Mouse (Mus musculus): Measurements from ENCODE around the gene Trmt1. TPM values are rescaled to one million over a fixed set of nuclear protein-coding genes. Genes with fewer than 3 reads are reported as not detected.

The Trmt1 gene
- polyA plus RNA-seq, 1 experiment from 2014 or later, result 56.2 TPM

DNA sequence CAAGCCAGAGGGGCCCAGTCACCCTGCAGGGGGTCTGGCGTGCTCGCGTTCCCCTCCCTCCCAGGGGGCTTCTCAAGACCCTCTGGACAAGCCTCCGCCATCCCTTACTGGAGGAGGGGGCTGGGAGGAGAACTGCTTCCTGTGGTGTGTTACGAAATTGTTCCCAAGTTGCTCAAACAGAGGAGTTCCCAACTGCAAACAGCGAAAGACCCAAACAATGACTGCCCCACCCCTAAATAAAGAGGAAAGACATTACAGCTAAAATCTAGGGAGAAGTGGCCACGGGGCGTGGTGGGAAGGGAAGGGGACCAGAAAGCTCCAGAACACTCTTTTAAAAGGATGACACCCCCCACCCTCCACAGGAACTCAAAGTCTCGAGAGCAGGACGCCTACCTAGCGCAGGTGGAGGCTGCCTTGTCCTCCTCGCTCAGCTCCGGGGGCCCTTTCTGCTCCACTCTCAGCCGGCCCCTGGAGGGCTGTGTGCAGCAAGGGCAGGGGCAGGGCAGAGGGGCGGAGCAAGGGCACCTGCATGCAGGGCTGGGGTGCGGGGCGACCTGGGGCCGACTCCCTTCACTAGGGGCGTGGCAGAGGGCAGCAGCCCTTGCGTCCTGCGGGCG lies 21.3 kb downstream of the Trmt1 start:
- peaks cover 69% of the 10 kb centered on the region for H3K4me1 ChIP-seq
- WGBS, result 30% methylated on average over 22 of the region's 22 CpGs
- H3K9ac ChIP-seq, result no peak overlapping the region
- no peaks in the 10 kb centered on the region for H3K9me3 ChIP-seq
- peaks cover 42% of the 10 kb centered on the region for H3K27me3 ChIP-seq (replicated peaks)
- H3K27ac ChIP-seq, result peak overlapping the region; percentile 84
- H3K4me3 ChIP-seq (replicated peaks), result peak overlapping the region; percentile 37
- peak; percentile 59 for ATAC-seq (ENCODE audit: insufficient read depth, low FRiP score, low read depth)
- 0 out of 2 replicates have a peak, but pooled peaks cover 3% of the 10 kb centered on the region for H3K36me3 ChIP-seq
- peak overlapping the region; percentile 48 for H3K4me2 ChIP-seq

DNA sequence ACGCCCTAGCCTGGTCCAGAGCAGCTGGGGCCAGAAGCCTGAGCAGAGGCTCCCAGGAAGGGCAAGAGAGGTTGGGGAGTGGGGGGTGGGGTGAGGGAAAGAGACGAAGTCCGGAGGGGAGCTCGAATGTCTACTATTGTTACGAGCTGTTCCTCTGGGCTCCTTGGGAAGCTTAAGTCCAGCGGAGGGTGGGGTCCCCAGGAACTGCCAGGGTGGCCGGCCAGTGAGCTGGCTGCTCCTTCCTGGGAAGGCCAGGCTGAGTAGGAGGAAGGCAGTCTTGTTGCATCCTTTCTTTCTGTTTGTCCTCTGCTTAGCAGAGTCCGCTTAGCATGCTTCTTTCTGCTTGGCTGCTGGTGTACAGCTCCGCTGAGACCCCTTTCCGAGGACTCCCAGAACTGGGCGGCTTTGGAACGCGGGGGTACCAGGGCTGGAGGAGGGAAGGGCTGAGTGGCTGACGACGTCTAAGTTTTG lies 22.0 kb downstream of the Trmt1 start:
- Histone ChIP-seq H3K4me2 (peak overlapping the region; percentile 48), H3K9me3 (no peaks in the 10 kb centered on the region), H3K27me3 (replicated peaks) (peaks cover 37% of the 10 kb centered on the region), H3K9ac (no peak overlapping the region), H3K27ac (peak overlapping the region; percentile 84; the same call in 1 of the 2 replicates), H3K4me3 (replicated peaks) (peak overlapping the region; percentile 37; the same call in 1 of the 2 replicates), H3K4me1 (peaks cover 75% of the 10 kb centered on the region), H3K36me3 (0 out of 2 replicates have a peak, but pooled peaks cover 3% of the 10 kb centered on the region)
- peak; percentile 5; the same call in 1 of the 2 replicates for ATAC-seq (ENCODE audit: insufficient read depth, low FRiP score, low read depth)
- WGBS, result 27% methylated on average over 15 of the region's 15 CpGs

DNA sequence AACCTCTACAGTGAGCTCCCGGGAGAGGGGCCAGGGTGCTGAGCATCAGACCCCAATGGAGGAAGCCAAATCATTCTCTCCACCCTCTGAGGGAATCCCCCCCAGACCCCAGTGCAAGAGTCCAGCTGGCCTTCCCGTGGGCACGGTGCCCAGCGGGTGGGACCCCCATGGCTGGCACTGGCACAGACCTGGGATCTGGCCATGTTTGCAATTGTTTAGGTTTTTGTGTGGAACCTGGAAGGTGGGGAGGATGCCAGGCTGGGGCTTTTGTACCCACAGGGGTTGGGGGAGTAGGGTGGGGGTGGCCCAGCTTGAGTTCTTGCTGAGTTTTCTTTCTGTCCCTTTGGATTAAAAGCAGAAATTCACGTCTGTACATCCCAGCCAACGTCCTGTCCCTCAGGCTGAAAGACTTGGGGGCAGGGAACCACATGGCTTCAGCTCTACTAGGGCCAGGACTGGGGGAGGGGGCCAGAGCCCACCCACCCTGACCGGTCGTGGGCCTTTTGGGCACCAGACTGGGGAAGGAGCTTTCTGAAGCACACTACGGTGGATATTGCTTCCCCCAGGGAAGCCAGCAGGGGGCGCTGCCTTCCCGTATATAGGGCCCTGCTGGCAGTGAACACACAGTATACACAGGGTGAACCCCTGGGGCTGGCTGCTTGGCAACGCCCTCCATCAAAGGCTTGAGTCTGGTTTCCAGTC lies 22.8 kb downstream of the Trmt1 start:
- ATAC-seq (ENCODE audit: insufficient read depth, low FRiP score, low read depth), result peak; percentile 42; the same call in 1 of the 2 replicates
- no peaks in the 10 kb centered on the region for H3K9me3 ChIP-seq
- peaks cover 78% of the 10 kb centered on the region for H3K4me1 ChIP-seq
- no peak overlapping the region for H3K4me3 ChIP-seq (replicated peaks)
- 23% methylated on average over 12 of the region's 12 CpGs for WGBS
- H3K27ac ChIP-seq, result peak overlapping the region; percentile 2; the same call in 1 of the 2 replicates
- no peak overlapping the region for H3K4me2 ChIP-seq
- H3K27me3 ChIP-seq (replicated peaks), result peaks cover 32% of the 10 kb centered on the region
- 0 out of 2 replicates have a peak, but pooled peaks cover 3% of the 10 kb centered on the region for H3K36me3 ChIP-seq
- H3K9ac ChIP-seq, result no peak overlapping the region

DNA sequence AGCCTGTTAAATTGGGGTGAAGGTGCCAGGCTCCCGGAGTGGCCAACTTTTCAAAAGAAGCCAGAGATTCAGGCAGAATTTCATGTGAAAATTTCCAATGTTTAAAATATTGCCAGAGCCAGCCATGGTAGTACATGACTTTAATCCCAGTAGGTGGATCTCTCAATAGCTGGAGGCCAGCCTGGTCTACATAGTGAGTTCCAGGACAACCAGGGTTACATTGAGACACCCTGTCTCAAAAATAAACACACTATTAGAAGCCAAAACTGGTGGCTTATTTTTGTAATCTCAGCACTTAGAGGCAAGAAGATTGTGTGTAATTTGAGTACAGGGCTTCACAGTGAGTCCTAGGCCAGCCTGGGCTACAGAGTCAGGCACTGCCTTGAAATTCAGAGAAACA lies 23.8 kb downstream of the Trmt1 start:
- Histone ChIP-seq H3K27me3 (replicated peaks) (peaks cover 22% of the 10 kb centered on the region), H3K36me3 (0 out of 2 replicates have a peak, but pooled peaks cover 3% of the 10 kb centered on the region), H3K9ac (no peak overlapping the region), H3K9me3 (no peaks in the 10 kb centered on the region), H3K27ac (no peak overlapping the region), H3K4me1 (peaks cover 73% of the 10 kb centered on the region), H3K4me3 (replicated peaks) (no peak overlapping the region), H3K4me2 (no peak overlapping the region)
- no peak for ATAC-seq (ENCODE audit: insufficient read depth, low FRiP score, low read depth)
- 95% methylated on average over 1 of the region's 1 CpGs for WGBS

DNA sequence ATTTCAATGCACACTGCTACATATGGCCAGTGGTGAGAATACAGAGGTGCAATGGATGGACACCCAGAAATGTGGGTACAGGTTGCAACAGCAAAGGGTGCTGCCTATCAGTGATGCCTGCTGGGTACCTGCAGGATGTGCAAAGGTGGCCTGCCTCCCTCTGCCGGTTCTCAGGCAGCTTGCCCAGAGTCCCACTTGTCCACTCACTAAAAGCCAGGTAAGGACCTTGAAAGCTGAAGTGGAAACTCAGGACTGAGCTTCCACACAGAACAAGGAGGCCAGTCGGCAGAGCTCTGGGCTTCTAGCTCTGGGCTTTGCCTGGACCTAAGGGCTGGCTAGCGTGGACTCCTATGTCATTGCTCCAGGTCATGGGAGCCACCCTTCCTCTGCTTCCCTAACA lies 25.2 kb downstream of the Trmt1 start:
- peaks cover 69% of the 10 kb centered on the region for H3K4me1 ChIP-seq
- no peaks in the 10 kb centered on the region for H3K9me3 ChIP-seq
- H3K9ac ChIP-seq, result no peak overlapping the region
- no peak overlapping the region for H3K4me2 ChIP-seq
- no peak overlapping the region for H3K4me3 ChIP-seq (replicated peaks)
- H3K36me3 ChIP-seq, result peaks cover 10% of the 10 kb centered on the region
- 53% methylated on average over 3 of the region's 3 CpGs for WGBS
- H3K27ac ChIP-seq, result peak overlapping the region; percentile 91
- H3K27me3 ChIP-seq (replicated peaks), result peaks cover 25% of the 10 kb centered on the region
- ATAC-seq (ENCODE audit: insufficient read depth, low FRiP score, low read depth), result no peak

DNA sequence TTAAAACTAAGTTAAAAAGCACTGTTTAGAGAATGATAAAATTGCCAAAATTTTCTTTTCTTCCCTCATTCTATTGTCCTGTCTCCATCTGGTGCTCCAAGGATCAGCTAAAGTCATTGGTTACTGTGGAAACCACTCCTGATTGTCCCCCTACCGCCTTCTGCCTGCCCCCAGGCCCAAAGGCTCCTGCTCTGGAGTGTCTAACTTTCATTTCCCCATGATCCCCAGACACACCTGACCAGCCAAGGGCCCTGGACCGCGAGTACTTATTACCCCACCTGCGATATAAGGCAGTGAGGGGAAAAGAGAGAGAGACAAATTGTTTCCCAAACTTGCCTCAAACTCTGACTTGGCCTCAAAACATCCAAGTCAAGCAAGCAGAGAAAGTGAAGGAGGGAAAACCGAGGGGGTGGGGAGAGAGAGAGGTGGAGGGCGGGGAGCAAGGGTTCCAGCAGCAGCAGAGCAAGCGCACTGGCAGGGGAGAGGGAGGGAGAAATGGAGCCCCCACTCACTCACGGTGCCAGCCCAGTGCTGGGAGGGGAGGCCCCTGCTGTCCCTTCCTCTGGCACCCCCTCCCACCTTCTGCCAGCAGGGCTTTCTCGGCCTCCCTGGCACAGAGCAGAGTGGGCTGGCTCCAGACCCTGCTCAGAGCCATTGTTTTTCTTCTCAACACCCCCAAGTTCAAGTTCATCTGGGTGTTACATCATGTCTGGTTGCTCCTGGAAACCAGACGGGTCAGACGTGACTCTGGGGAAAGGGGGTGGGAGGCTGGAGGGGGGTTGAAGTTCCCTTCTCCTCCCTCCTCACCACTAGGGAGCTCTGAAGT lies 26.0 kb downstream of the Trmt1 start:
- Histone ChIP-seq H3K4me1 (peaks cover 61% of the 10 kb centered on the region), H3K9me3 (no peaks in the 10 kb centered on the region), H3K27me3 (replicated peaks) (peaks cover 19% of the 10 kb centered on the region), H3K4me3 (replicated peaks) (no peak overlapping the region), H3K9ac (no peak overlapping the region), H3K4me2 (peak overlapping the region; percentile 38), H3K36me3 (peaks cover 10% of the 10 kb centered on the region), H3K27ac (peak overlapping the region; percentile 91)
- peak; percentile 58 for ATAC-seq (ENCODE audit: insufficient read depth, low FRiP score, low read depth)
- 18% methylated on average over 11 of the region's 11 CpGs for WGBS

DNA sequence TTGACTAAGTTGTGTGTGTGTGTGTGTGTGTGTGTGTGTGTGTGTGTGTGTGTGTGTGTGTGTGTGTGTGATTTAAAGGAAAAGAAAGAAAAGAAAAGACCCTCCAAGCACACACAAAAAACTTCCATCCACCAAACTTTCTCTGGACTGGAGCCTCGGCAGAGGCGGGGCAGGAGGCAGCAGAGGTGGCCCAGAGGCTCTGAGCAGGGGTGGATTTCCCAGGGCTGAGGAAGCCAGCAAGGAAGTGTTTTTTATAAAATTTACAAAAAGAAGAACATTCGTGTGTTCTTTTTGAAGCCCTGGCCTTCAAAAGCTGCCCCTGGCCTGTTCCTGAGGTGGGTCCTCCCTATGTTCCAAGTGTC lies 26.6 kb downstream of the Trmt1 start:
- 20% methylated on average over 3 of the region's 3 CpGs for WGBS
- Histone ChIP-seq H3K36me3 (peaks cover 7% of the 10 kb centered on the region), H3K4me1 (peaks cover 55% of the 10 kb centered on the region), H3K9ac (no peak overlapping the region), H3K27ac (peak overlapping the region; percentile 91), H3K27me3 (replicated peaks) (peaks cover 15% of the 10 kb centered on the region), H3K4me3 (replicated peaks) (no peak overlapping the region), H3K4me2 (peak overlapping the region; percentile 38; the same call in 1 of the 2 replicates), H3K9me3 (no peaks in the 10 kb centered on the region)
- 0 out of 2 replicates have a peak, but pooled peaks have one; percentile 19 for ATAC-seq (ENCODE audit: insufficient read depth, low FRiP score, low read depth)

DNA sequence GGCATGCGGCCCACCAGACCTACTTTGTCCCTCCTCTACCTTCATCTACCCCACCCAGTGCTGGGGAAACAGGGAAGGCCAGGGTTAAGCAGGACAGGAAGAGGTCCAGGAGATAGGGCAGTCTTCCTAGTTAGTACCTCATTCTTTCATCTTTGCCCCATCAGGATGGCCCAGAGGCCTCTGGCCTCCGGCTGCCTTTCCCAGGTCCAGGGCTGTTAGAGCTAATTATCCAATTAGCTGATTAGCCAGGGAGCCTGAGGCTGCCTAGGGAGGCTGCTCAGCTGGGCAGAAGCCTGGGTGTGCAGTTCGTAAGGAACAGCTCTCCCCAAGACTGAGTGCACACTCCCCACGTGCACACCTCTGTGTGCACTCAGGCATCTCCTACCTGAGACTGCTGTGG lies 27.3 kb downstream of the Trmt1 start:
- 0 out of 2 replicates have a peak, but pooled peaks cover 9% of the 10 kb centered on the region for H3K27me3 ChIP-seq (replicated peaks)
- H3K4me1 ChIP-seq, result peaks cover 49% of the 10 kb centered on the region
- WGBS, result 68% methylated on average over 4 of the region's 4 CpGs
- H3K9ac ChIP-seq, result no peak overlapping the region
- ATAC-seq (ENCODE audit: insufficient read depth, low FRiP score, low read depth), result no peak
- no peak overlapping the region for H3K4me3 ChIP-seq (replicated peaks)
- no peak overlapping the region for H3K4me2 ChIP-seq
- H3K27ac ChIP-seq, result peak overlapping the region; percentile 91
- H3K9me3 ChIP-seq, result no peaks in the 10 kb centered on the region
- peaks cover 7% of the 10 kb centered on the region for H3K36me3 ChIP-seq

DNA sequence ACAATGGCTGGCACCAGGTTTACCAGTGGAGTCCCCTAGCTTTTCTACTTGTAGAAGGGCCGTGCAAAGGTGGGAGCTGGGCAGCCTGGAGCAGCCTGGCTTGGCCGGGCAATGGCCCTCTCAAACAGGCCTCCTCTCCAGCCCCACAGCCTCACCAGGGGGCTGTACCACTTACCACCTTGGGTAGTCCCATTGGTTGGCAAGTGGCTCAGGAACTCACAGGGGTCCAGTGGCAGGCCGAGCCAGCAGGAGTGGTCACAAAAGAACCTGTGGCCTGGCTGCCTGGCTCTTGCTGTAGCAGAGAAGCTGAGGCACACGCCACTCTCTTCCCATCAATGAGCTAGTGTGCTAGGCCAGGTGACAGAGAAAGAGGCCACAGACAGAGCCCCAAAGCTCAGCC lies 28.1 kb downstream of the Trmt1 start:
- 79% methylated on average over 4 of the region's 4 CpGs for WGBS
- H3K27me3 ChIP-seq (replicated peaks), result 0 out of 2 replicates have a peak, but pooled peaks cover 7% of the 10 kb centered on the region
- peak overlapping the region; percentile 91 for H3K27ac ChIP-seq
- H3K9ac ChIP-seq, result no peak overlapping the region
- no peak for ATAC-seq (ENCODE audit: insufficient read depth, low FRiP score, low read depth)
- peaks cover 7% of the 10 kb centered on the region for H3K36me3 ChIP-seq
- H3K9me3 ChIP-seq, result no peaks in the 10 kb centered on the region
- H3K4me1 ChIP-seq, result peaks cover 46% of the 10 kb centered on the region
- no peak overlapping the region for H3K4me2 ChIP-seq
- H3K4me3 ChIP-seq (replicated peaks), result no peak overlapping the region

DNA sequence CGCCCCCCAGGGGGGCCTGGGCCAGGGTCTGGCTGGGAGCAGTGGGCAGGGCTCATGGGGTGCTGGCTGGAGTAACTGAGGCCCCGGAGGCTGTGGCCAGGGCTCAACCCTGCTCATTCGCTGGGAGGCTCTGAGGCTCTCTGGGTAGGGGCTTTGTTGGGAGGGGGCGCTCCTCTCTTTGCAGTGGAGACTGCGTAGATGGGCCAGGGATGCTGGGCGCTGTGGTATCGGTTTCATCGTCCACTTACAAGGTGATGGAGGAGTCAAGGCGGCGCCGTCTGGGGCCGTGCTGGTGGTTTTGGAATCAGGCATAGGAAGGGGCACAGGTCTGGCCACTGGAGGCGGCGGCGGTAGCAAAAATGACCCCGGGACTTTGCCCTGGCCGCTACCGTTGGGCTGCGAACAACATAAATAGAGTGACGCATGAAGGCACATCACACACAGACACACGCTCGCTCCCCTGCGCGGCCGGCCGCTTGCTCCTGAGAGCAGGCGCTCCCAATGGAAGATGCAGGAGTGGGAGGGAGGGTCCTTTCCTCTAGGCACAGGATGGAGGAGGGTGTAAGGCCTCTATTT lies 29.9 kb downstream of the Trmt1 start:
- Histone ChIP-seq H3K27me3 (replicated peaks) (0 out of 2 replicates have a peak, but pooled peaks cover 7% of the 10 kb centered on the region), H3K36me3 (peaks cover 25% of the 10 kb centered on the region), H3K4me3 (replicated peaks) (no peak overlapping the region), H3K4me2 (no peak overlapping the region), H3K9ac (no peak overlapping the region), H3K9me3 (no peaks in the 10 kb centered on the region), H3K27ac (no peak overlapping the region), H3K4me1 (peaks cover 41% of the 10 kb centered on the region)
- 32% methylated on average over 27 of the region's 27 CpGs for WGBS
- ATAC-seq (ENCODE audit: insufficient read depth, low FRiP score, low read depth), result no peak

DNA sequence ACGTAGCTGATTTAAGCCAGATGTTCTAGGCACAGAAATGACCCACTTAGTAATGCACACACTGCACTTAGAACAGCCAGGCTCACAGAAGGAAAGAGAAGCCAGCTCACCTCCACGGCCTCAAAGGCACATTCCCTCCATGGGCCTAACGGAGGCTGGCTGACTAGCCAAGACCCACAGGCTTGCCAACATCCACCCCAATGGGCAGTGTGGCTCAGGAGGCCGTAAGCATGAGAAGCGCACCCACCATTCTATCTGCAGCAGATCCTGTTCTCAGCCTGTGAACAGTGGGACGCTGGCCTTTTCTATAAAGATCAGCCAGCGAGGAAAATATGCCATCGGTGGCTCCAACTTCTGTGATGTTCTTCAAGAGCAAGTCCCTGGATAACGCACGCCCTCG lies 30.7 kb downstream of the Trmt1 start:
- Histone ChIP-seq H3K9ac (no peak overlapping the region), H3K4me1 (peaks cover 38% of the 10 kb centered on the region), H3K4me2 (no peak overlapping the region), H3K4me3 (replicated peaks) (no peak overlapping the region), H3K27ac (no peak overlapping the region), H3K36me3 (peaks cover 31% of the 10 kb centered on the region), H3K9me3 (no peaks in the 10 kb centered on the region), H3K27me3 (replicated peaks) (0 out of 2 replicates have a peak, but pooled peaks cover 7% of the 10 kb centered on the region)
- ATAC-seq (ENCODE audit: insufficient read depth, low FRiP score, low read depth), result no peak
- 90% methylated on average over 11 of the region's 11 CpGs for WGBS
